Mouse (Mus musculus) c-Kit-positive CD71-positive TER-119-negative erythroid progenitor cells, embryonic 14.5 days (primary cell): ENCODE results near the gene Ahdc1.
A peak's percentile ranks its signal among the peaks of the same experiment; 100 is the strongest.

Source experiments
- DNase-seq: peaks from one replicate; pipeline ENCODE4 v3.0.0-alpha.2; 2013; ENCODE audit warnings: low read depth

Gene Ahdc1

DNA sequence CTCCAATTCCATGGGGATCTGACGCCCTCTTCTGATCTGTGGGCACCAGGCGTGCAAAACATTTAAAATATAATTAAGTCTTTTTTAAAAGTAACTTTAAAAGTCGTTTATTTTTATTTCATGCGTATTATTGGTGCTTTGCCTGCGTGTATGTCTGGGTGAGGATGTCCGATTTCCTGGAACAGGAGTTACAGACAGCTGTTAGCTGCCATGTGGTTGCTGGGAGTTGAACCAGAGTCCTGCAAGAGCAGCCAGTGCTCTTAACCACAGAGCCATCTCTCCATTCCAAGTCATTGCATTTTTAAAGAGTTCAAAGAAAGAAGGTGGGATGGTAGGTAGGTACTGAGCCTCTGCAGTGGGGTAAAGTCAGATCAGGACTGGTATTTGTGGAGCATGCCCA, 43.5 kb downstream of the Ahdc1 start:
- no peak for DNase-seq

DNA sequence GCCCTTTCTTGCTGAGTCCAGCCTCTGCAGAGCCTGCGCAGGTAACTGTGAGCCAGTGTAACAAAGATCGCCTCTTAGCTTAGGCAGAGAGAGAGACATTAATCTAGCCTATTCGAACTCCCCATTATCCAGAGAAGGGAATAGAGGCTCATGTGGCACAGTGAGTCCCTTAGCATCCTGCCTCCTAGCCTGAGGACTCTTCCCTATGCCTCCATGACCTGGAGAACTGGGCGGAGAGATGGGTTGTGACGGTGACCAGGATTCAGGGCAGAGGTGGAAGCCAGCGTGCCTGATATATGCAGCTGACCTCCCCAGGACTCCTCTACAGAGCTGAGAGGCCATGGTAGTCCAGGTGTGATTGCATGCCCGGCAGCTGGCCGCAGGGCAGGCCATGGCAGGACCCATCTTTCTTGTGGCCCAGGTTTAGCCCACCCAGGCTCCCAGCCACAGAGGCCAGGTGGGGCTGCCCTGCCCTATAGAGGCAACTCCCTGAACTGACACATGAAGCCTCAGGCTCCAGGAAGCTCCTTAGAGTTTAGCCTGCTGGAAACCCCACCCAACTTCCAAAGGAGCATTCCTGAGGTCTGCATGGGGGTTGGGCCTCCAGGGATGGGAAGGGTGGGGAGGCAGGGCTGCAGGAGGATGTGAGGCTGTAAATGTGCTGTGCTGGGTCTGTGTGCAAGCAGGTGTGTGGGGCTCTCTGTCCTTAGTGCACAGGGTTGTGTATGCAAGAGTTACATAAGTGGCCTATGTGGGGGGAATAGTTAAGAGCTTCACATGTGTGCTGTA, 44.3 kb downstream of the Ahdc1 start:
- no peak for DNase-seq

DNA sequence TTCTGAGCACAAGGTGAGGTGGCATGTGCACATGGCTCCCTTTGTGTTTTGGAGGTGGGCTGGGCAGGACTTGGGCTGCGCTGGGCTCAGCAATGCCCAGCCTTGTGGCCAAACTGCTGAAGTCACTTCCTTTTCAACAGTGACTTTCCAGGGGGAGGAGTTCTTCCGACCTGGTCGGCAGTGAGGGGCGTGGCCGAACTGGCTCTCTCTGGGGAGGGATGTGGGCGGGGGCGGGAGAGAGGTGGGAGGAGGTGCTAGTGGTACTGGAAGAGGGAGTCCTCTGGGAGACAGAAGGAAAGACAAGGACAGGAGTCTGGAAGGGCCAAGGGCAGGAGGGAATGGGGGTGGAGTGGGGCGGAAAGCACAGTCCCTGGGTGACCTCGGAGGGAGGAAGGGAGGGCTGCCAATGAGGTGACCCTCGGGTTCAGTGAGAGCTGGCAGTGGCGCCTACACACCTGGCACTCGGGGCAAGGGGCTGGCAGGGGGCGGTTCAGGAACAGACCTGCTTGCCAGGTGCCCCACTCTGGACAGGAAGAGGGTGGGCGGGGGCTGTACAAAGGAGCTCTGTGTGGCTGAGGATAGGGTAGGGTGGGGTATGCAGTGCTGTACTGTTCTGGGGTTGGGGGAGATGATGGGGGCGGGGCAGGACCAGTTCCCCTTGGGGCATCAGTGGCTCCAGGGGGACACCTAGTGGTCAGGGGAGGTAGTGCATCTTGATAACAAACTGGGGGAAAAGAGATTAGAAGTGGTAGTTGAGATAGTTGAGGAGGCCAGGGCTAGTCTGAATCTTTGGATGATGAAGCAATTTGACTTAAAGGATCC, 45.2 kb downstream of the Ahdc1 start:
- peak; percentile 59 for DNase-seq

DNA sequence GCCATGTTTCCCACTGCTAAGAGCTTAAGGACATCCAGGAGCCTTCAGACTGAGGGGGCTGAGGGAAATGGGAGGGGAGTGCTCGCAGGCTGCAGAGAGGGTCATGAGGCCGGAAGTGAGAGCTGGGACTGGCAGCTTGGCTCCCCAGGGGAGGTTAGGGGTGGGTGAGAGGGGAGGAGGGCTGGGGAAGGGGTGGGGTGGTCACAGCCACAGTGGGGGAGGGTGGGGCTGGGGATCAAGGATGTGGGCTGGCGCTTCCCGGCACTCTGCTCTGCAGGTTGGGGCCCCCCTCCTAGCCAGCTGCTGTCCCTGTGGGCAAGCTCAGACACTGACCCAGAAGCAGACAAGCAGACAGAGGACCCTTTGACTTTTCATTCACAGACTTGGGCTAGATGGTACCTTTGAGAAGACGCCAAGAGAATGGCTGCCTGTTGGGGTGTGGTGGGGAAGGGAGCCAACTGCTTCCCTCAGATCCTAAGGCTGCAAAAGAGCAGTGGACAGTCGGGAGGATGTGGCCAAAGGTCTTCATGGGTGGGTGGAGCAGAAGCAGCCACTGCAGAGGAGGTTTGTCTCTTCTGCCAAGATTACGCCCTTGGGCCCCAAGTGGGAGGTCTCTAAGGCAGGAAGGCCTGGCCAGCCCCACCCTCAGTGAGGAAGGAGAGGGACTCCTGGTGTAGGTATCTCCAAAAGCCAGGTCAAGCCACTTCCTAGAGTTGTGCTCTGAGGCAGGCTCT, 46.5 kb downstream of the Ahdc1 start:
- DNase-seq = peak; percentile 59

DNA sequence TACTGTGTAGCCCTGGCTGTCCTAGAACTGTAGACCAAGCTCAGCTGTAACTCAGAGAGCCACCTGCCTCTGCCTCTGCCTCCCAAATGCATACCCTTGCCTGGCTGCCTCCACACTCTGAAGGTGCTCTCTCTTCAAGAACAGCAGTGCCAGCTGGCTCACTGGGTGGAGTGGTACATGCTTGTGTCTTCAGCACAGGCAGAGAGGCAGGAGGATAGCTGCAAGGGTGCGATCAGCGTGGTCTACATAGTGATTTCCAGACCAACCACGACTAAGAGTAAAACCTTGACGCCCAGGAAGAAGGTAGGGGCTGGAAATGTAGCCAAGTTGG, 47.0 kb downstream of the Ahdc1 start:
- no peak for DNase-seq

DNA sequence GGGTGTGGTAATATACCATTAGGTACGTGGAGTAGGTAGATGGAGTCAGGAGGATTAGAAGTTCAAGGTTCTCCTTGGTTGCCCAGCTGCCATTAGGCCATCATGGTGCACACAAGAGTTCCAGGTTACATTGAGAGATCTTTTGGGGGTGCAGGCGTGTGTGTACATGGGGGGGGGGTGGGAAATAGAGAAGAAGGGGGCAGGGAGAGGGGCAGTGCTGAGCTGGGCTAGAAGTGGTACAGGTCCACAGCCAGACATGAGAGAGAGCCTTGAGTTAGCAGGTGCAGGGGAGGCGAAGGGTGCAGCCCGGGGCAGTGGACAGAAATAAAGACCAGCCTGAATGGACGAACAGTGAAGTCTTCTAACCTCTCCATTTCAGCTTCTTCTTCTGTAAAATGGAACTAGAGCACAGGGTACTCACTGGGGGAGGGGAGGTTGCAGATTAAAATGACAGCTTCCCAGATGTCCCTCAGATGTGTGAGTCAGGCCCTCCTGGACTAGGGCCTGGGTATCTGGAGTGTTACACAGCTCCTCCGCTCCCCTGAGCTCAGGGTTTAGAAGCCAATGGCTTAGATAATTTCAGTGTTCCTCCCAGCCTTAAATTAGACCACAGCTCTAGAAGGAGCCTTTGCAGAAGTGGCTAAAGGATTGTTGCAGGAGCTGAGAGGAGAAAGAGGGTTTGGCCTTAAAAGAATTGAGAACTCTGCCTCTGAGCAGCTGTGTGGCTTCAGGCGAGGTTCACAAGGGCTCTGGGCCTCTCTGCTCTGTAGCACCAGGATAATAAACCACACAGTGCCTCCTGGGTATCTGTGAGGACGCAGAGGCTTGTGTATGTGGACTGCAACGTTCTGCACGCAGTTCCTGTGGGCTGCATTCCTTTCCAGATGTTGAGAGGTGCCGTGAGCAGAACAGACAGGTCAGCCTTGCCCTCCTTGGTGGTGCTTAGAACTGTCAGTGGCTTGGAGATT, 47.7 kb downstream of the Ahdc1 start:
- DNase-seq = no peak

DNA sequence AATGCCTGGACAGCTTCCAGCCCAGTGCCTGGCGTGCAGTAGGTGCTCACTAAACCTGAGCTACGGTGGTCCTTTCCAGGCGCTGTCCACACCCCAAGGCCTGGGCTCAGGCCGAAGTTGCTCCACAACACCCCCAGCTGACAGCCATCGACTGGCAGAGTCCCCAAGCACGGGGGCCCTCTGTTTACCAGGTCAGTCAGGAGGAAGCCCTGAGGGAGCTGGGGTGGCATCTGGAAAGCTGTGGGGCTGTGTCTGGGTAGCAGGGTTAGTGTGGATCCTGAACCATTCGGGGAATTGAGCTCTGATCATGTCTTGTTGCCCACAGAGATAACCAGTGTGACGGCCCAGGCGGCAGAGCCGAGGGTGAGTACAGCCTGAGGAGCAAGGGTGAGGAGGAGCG, 49.6 kb downstream of the Ahdc1 start:
- DNase-seq = no peak

DNA sequence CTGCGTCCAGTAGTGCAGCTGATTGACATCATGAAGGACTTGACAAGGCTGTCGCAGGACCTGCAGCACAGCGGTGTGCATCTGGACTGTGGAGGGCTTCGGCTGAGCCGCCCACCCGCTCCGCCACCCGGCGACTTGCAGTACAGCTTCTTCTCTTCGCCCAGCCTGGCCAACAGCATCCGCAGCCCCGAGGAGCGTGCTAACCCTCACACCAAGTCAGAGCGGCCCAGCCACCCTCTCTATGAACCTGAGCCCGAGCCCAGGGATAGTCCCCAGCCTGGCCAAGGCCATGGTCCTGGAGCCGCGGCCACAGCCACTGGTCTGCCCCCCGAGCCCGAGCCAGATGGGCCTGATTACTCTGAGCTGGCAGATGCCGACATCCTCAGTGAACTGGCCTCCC, 50.7 kb downstream of the Ahdc1 start:
- DNase-seq = no peak

DNA sequence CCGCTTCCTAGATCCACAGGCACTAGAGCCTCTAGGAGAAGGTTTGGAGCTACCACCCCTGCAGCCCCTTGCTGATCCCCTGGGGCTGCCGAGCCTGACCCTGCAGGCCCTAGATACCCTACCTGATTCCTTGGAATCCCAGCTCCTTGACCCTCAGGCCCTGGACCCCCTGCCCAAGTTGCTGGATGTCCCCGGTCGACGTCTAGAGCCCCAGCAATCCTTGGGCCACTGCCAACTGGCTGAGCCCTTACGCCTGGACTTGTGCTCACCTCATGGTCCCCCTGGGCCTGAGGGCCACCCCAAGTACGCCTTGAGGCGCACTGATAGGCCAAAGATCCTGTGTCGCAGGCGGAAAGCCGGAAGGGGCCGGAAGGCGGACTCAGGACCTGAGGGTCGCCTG, 51.2 kb downstream of the Ahdc1 start:
- no peak for DNase-seq

DNA sequence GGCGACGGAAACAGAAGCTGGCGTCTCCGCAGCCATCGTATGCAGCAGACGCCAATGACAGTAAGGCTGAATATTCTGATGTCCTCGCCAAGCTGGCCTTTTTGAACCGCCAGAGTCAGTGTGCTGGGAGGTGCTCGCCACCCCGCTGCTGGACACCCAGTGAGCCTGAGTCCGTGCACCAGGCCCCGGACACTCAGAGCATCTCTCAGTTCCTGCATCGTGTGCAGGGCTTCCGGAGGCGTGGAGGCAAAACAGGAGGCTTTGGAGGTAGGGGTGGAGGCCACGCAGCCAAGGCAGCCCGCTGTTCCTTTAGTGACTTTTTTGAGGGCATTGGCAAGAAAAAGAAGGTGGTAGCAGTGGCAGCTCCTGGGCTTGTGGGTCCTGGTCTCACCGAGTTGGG, 52.1 kb downstream of the Ahdc1 start:
- DNase-seq = no peak

DNA sequence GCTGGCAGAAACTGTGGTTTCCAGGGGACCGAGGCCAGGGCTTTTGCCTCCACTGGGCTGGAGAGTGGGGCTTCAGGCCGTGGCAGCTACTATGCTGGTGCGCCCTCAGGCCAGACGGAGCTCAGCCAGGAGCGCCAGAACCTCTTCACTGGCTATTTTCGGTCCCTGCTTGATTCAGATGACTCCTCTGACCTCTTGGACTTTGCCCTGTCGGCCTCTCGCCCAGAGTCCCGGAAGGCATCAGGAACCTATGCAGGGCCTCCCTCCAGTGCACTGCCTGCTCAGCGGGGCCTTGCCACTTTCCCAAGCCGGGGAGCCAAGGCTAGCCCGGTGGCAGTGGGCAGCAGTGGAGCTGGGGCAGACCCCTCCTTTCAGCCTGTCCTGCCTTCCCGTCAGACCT, 52.7 kb downstream of the Ahdc1 start:
- no peak for DNase-seq

DNA sequence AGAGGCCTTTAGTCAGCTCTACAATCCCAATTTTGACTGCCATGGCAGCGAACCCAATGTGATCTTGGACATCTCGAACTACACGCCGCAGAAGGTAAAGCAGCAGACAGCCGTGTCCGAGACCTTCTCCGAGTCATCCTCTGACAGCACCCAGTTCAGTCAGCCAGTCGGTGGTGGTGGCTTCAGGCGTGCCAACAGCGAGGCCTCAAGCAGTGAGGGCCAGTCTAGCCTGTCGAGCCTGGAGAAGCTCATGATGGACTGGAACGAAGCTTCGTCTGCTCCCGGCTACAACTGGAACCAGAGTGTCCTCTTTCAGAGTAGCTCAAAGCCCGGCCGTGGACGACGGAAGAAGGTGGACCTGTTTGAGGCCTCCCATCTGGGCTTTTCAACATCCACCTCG, 53.7 kb downstream of the Ahdc1 start:
- no peak for DNase-seq

DNA sequence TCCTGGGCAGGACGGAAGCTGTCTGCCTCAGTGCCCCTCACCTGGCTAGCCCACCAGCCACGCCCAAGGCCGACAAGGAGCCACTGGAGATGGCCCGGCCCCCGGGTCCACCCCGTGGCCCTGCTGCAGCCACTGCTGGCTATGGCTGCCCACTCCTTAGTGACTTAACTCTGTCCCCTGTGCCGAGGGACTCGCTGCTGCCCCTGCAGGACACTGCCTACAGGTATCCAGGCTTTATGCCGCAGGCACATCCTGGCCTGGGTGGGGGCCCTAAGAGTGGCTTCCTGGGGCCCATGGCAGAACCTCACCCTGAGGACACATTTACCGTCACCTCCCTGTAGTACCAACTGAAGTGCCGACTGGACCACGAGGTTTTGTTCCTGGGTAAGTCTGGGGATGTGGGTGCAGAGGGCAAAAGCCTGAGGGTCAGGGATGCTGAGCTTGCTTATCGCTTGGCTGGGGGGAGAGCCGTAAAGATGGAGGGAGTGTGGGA, 54.9 kb downstream of the Ahdc1 start:
- no peak for DNase-seq

DNA sequence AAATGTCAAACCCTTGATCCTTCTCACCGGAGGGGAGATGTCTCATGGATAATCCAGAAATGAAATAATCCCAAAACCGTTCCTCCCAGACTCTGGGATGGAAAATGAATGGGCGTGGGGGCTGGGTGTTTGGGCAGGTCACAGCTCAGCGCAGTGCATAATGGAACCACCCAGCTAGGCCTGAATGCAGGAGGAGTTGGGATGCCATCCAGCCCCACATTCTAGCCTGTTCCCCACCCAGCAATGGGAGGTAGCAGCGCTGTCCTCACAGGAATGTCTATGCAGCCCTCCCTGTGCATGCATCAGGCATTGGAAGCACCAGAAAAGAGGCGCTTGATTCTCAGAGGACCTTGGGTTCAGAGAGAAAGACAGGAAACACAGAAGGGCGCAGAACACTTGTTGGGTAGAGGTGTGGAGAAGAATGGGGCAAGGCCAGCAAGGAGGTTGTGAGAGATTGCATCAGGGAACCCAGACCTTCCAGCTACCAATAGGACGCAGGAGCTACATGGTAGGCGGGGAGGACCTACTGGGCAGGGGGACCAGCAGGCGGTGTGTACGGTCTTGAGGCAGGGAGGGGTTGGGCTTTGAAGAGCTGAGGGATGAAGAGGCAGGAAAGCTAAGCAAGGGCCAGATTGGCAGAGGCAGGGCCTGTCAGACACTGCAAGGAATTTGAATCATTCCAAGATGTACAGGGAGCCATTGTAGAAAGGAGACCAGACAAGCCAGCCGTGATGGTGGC, 57.5 kb downstream of the Ahdc1 start:
- DNase-seq = no peak

DNA sequence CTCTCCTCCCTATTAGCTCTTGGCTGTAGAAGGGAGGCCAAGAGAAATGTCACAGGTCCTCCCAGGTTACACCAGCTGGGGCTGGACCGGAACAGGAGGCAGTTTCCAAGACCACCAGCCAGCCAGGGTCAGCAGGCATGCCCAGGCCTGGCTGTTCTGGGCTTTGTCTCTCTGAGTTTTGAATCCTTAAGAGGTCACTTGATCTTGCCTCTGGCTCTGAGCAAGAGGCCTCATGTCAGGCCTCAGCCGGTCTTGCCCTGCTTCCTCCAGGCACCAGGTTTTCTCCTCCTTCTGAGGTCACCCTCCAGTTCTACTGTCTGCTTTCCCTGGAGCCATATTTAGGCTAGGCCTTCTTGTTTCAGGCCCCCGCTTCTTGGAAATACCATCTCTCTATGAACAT, 59.3 kb downstream of the Ahdc1 start:
- DNase-seq = no peak

DNA sequence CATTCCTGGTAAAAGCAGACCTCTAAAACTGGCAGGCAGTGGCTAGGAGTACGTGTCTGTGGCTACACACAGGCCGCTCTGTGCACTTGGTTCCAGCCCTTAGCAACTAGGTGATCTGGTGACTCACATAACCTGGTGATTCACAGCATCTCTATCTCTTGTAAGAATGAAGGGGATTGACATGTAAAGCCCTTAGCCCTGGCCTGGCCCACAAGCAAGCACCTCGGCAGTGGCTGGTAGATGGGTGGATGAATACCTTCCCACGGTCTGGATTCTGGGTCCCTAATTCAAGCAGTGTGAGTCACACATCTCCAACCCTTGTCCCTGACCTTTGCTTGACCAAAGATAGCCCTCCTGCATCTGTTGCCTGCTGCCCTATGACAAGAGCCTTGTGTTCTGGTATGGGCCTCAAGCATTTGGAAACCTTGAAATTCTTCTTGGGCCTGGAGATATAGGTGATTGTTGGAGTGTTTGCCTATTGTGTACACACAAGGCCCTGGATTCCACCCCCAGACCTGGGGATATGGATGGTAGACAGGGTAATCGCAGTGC, 59.8 kb downstream of the Ahdc1 start:
- DNase-seq = no peak

DNA sequence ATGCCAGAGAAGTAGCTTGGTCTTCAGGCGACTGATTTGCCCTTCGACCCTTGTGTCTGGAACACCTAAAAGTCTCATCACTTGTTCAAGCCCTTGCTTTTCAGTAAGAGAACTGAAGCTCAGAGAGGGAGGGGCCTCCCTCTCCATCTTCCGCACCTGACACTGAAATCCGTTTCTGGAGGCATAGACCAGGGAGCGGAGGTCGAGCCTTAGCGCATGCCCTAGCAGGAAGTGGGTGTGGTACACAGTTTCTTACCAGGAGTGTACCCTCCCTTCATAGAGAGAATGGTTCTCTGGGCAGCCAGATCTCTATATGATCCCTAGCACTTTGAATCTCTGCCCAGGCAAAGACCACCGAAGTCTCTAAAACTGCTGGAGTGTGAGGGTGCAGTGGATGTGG, 62.1 kb downstream of the Ahdc1 start:
- DNase-seq = no peak

DNA sequence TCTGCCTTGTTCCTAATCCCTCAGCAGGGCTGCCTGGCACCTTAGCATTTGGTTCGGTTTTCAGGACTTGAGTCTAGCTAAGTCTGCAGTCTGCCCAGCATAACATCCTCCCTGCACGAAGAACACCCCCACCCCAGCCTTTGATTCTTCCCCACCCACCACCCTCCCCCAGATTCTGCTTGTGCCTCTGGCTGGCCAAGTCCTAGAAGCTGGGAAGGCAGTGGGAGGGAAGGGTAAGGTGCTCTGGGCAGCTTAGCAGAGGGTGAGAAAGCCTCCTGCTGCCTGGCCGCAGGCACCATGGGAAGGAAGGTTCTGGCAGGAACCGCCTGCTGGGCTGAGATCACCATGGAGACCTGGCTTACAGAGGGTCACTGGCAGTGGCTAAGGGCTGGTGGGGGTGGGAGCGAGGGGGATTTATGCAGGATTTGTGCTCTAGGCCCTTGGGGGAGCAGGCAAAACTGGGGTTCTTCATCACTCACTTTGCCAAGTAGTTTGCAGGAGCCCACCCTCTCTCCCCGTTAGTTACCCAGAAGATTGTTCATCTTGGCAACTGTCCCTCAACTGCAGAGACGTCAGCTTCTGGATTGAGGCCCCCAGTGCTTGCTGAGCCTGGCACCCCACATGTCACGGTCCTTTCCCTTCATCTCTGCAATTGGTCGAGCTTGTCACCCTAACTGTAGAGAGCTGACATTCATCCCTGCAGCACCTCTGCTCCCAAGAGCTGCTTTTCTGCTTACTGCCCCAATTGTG, 63.2 kb downstream of the Ahdc1 start:
- no peak for DNase-seq

DNA sequence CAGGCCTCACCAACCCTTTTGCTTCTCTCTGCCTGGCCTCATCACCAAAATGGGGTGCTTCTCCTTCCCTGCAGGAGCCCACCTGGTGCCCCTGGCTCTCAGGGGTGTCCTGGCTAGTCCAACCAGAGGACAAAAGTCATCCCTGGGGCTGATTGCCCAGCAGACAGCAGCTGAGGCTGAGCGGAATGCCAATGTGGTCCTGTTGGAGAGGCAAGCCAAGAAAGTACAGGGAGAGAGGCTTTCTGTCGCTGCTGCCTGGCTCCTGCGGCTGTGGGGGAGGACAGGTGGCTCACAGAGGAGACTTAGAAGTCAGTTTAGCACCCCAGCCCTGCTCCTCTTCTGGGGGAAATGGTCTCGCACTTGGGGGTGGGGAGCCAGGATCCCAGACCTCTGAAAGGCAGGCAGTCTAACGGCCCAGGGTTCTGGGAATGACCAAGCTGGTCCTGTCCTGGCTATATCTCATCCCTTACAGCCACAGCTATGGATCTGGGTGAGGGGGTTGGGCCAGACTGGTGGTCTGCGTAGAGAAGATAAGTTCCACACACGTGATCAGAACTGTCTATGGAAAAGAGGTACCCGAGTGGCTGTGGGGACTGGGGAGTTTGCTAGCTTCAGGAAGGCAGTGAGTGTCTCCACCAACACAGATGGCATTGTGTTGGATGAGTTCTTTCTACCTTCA, 64.0 kb downstream of the Ahdc1 start:
- DNase-seq = no peak
